Mouse (Mus musculus): Measurements from ENCODE around the gene Vmn2r42.
"Not testable (repeated sequence)": the region's sequence is repeated elsewhere in the genome, so short reads cannot be mapped to it uniquely, and the experiment has no call there.

Gene Vmn2r42

DNA sequence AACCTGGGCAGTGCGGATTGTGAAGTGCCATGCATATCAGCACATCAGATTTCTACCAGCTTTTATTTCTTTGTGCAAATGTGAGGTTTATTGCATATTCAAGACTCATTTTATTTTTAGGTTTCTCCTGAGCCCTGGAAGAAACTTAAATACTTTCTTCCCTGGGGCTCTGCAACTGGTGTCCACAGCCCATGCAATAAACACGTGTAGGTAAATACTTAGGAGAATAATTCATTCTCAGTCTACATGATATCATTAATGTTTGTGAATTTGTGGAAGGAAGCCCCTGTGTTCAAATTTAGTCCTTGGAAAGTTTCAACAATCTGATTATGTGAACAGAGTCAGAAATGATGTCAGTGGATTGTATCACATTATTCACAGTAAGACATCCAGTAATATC lies at the start of gene Vmn2r42:
TSS of gene Vmn2r42 (minus strand) at position 101 of the 400 bp plus-strand sequence.
- ATAC-seq (ENCODE audit: low TSS enrichment), result not testable (repeated sequence)

- not testable (repeated sequence) for ATAC-seq (ENCODE audit: low TSS enrichment)
Observed at GRCm38 (mm10) chr7:8161554-8161953, 38.6 kb downstream of the Vmn2r42 start, which contains the start of gene Vmn2r41. Gene Vmn2r41 (minus strand): TSS chr7:8161654.

All from frontal cortex, adult (tissue).